Mouse (Mus musculus) gastrocnemius, adult 2 months (tissue): ENCODE results near the gene Hmgb3. TPM values are rescaled to one million over a fixed set of nuclear protein-coding genes. Genes with fewer than 3 reads are reported as not detected.
"Not testable (repeated sequence)": the region's sequence is repeated elsewhere in the genome, so short reads cannot be mapped to it uniquely, and the experiment has no call there.

ENCODE experiments used
- DNase-seq: peaks from one replicate; pipeline ENCODE4 v3.0.0; 2022
- H3K27ac ChIP-seq: fragments of 200-600 bp; 2 replicates; pipeline ENCODE4 v1.8.1; 2022; ENCODE audit warnings: mild to moderate bottlenecking
- H3K4me3 ChIP-seq: fragments of 200-600 bp; 2 replicates; pipeline ENCODE4 v1.8.1; 2022; ENCODE audit warnings: mild to moderate bottlenecking, moderate library complexity
- CTCF ChIP-seq: fragments of 200-600 bp; IDR thresholded peaks from 2 replicates; pipeline ENCODE4 v1.8.1; 2022; ENCODE audit warnings: antibody characterized with exemption, mild to moderate bottlenecking, moderate library complexity
- intact Hi-C: fragments of 180-260 bp; cut with DNase I; formaldehyde crosslinking; loops from one replicate; pipeline ENCODE4 v1.15.1; 2025
- long read RNA-seq, 2 experiments: library from polyadenylated mRNA; stranded (forward); transcript quantifications; one replicate each; pipeline ENCODE4 v2.0.0; 2021
- total RNA-seq, 2 experiments: library from RNA; stranded (reverse); gene quantifications; 2 replicates each; pipeline ENCODE4 v1.2.3; 2021

The Hmgb3 gene
- 1 to 10 TPM; 7.8 to 9.9 TPM for total RNA-seq
- long read RNA-seq, experiment 1, transcript Hmgb3-202 (5 exons, 1,571 nt): major isoform, 21 of 29 reads
- long read RNA-seq, experiment 1, partial matches to known transcripts: 0 of 29 reads
- long read RNA-seq, experiment 1, other reads (novel, unspliced or antisense): 3 of 29 reads
- long read RNA-seq, experiment 2, transcript Hmgb3-202 (5 exons, 1,571 nt): minor isoform, 11 of 27 reads
- long read RNA-seq, experiment 2, transcript Hmgb3-204 (5 exons, 1,743 nt): major isoform, 12 of 27 reads
- long read RNA-seq, experiment 2, partial matches to known transcripts: 0 of 27 reads
- long read RNA-seq, experiment 2, other reads (novel, unspliced or antisense): 4 of 27 reads

- peak; percentile 88 for DNase-seq
- TF ChIP-seq CTCF: no peak
- peak within 1 kb of the TSS; percentile 61 for H3K27ac ChIP-seq
- H3K4me3 ChIP-seq: peak within 1 kb of the TSS; percentile 83
- intact Hi-C loops: loop anchor here (5.0 kb wide), 2 partner anchors 63 to 128 kb away; partner anchors contain the start of gene Cd99l2
These were observed at the start of gene Hmgb3 for GRCm38 (mm10) chrX:71555415-71556114. Gene Hmgb3, plus strand, starts transcription at chrX:71555918.

GRCm38 (mm10) chrX:71506591-71506990, 49.1 kb upstream of the Hmgb3 start:
- intact Hi-C loops, DNase-seq, H3K4me3 ChIP-seq: not testable (repeated sequence)

GRCm38 (mm10) chrX:71519252-71519651, 36.5 kb upstream of the Hmgb3 start:
- TF ChIP-seq CTCF: no peak
- intact Hi-C loops: no loop called here
- H3K4me3 ChIP-seq: no peak overlapping the region
- H3K27ac ChIP-seq: no peak overlapping the region
- DNase-seq: no peak

More at GRCm38 (mm10) chrX:71506591-71506990, 49.1 kb upstream of the Hmgb3 start:
- H3K27ac ChIP-seq: not testable (repeated sequence)

GRCm38 (mm10) chrX:71522889-71523288, 32.8 kb upstream of the Hmgb3 start:
- no peak for TF ChIP-seq CTCF
- no peak overlapping the region for H3K27ac ChIP-seq
- intact Hi-C loops: no loop called here
- DNase-seq: no peak
- no peak overlapping the region for H3K4me3 ChIP-seq

DNA sequence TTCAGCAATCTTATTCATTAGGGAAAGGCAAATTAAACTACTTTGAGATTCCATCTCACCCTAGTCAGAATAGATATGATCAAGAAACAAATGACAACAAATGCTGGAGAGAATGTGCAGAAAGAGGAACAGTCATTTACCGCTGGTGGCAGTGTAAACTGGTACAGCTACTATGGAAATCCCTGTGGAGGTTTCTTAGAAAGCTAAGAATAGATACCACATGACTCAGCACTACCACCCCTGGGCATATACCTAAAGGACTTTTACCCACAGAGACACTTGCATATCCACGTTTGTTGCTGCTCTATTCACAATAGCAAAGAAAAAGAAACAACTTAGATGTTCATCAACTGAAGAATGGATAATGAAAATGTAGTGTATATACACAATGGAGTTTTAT, 31.4 kb upstream of the Hmgb3 start:
- Histone ChIP-seq H3K27ac (no peak overlapping the region), H3K4me3 (no peak overlapping the region)
- intact Hi-C loops: no loop called here
- no peak for DNase-seq
- TF ChIP-seq CTCF: no peak

DNA sequence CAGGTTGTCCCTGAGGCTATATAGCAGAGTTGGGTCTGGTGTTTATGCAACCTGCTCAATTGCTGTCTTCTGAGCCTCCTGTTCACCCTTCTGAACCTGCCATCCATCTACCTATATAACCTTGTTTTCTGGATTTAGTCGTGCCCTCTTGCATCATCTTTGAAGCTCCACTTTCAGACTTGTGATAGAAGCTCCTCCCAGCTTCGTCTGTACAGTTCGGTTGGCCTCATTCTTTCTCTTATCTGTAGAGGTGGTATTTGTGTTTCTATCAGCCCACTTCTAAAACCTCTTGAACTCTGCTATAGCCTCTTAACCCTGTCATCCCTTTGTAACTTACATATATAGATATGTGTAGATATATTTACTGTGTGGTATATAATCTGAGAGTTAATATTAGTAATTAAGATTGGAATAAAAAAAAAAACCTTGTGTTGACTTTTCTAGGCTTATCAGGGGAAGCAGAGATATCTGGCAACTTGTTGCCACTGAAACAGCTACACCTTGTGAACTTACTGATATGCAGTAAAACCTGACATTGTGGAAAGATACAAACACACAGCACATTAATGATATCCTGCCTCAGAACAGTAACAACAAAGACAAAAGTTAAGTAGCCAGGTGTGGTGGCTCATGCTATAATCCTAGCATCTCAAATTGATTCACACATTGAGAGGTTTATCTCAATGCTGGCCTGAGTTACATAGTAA, 30.0 kb upstream of the Hmgb3 start:
- DNase-seq: no peak
- Histone ChIP-seq H3K4me3 (no peak overlapping the region), H3K27ac (no peak overlapping the region)
- intact Hi-C loops: no loop called here
- no peak for TF ChIP-seq CTCF

DNA sequence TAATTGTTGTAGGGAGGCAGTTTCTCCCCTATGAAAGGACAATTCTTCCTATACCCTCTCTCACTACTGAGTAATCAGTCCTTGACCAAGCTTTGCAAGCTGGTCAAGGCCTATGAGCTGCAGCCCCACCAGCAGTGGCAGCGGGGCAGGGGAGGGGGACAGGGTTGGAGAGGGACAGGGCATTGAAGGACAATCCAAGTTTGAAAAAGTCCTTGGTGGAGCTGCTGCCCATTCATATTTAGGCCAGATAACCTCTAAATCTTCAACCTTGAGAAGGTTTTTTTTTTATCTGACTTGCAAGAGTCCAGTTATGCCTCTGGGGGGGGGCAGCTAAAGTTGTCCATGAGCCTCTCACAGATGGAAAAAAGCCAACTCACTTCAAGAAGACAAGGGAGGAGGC, 28.3 kb upstream of the Hmgb3 start:
- intact Hi-C loops: no loop called here

GRCm38 (mm10) chrX:71528150-71528549, 27.6 kb upstream of the Hmgb3 start:
- DNase-seq: no peak
- H3K4me3 ChIP-seq: no peak overlapping the region

More for the DNA sequence above, 28.3 kb upstream of the Hmgb3 start:
- no peak overlapping the region for H3K27ac ChIP-seq
- no peak for TF ChIP-seq CTCF
- no peak overlapping the region for H3K4me3 ChIP-seq
- no peak for DNase-seq

DNA sequence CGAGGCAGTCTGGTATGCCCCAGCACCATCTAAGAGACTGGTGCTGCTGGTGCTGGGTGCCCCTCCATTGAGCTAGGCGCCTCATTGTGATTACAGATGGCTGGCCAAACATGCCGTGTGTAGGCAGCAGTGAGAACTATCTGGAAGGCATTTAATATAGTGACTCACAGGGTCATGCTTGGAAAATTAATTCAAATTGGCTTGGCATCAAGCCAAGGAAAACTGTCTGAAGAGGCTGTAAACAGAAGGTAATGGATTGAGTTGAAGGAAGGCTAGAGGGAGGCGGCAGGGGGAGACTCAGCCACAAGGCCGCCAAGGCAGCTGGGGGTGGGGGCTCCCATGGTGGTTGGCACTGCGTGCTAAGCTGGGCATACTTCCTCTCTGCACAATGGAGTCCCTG, 27.1 kb upstream of the Hmgb3 start:
- Histone ChIP-seq H3K4me3 (no peak overlapping the region), H3K27ac (no peak overlapping the region)
- TF ChIP-seq CTCF: no peak
- DNase-seq: no peak
- intact Hi-C loops: no loop called here

More at GRCm38 (mm10) chrX:71528150-71528549, 27.6 kb upstream of the Hmgb3 start:
- no peak for TF ChIP-seq CTCF
- intact Hi-C loops: no loop called here
- H3K27ac ChIP-seq: no peak overlapping the region

GRCm38 (mm10) chrX:71532635-71533034, 23.1 kb upstream of the Hmgb3 start:
- DNase-seq: no peak
- intact Hi-C loops: no loop called here
- Histone ChIP-seq H3K4me3 (no peak overlapping the region), H3K27ac (no peak overlapping the region)
- no peak for TF ChIP-seq CTCF

DNA sequence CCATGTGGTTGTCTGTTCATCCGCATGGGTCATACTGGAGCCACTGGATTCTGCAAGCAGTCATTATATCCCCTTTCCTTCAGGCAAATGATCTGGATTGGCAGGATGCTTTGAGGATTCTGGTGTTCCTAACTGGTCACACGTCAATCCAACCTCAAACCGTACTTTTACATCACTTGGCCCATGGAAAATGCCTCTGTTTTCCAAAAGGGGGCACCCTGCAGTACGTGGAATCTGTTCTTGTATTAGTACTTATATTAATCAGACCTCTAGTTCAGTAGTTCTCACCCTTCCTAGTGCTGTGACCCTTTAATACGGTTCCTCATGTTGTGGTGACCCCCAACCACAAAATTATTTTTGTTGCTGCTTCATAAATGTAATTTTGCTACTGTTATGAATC, 21.6 kb upstream of the Hmgb3 start:
- no peak for TF ChIP-seq CTCF

GRCm38 (mm10) chrX:71537791-71538190, 17.9 kb upstream of the Hmgb3 start:
- H3K4me3 ChIP-seq: no peak overlapping the region
- intact Hi-C loops: no loop called here
- no peak overlapping the region for H3K27ac ChIP-seq
- DNase-seq: no peak
- TF ChIP-seq CTCF: no peak

More for the DNA sequence above, 21.6 kb upstream of the Hmgb3 start:
- intact Hi-C loops: no loop called here
- no peak overlapping the region for H3K27ac ChIP-seq
- no peak for DNase-seq
- H3K4me3 ChIP-seq: no peak overlapping the region

GRCm38 (mm10) chrX:71540821-71541510, 14.8 kb upstream of the Hmgb3 start:
- H3K27ac ChIP-seq: no peak overlapping the region

More at GRCm38 (mm10) chrX:71540821-71541510, 14.8 kb upstream of the Hmgb3 start:
- intact Hi-C loops: no loop called here
- no peak for DNase-seq
- no peak for TF ChIP-seq CTCF
- H3K4me3 ChIP-seq: no peak overlapping the region
